Mouse (Mus musculus) liver, postnatal 0 days (tissue): ENCODE results near the gene Aff3.

ENCODE experiments used
- CTCF ChIP-seq: sonication (generic); IDR thresholded peaks from 2 replicates; pipeline ENCODE4 v1.5.1; 2016; ENCODE audit warnings: antibody characterized with exemption, low read depth
- EP300 ChIP-seq: IDR thresholded peaks from 2 replicates; pipeline ENCODE4 v1.6.1; 2016; ENCODE audit warnings: antibody characterized with exemption, low read depth, mild to moderate bottlenecking

DNA sequence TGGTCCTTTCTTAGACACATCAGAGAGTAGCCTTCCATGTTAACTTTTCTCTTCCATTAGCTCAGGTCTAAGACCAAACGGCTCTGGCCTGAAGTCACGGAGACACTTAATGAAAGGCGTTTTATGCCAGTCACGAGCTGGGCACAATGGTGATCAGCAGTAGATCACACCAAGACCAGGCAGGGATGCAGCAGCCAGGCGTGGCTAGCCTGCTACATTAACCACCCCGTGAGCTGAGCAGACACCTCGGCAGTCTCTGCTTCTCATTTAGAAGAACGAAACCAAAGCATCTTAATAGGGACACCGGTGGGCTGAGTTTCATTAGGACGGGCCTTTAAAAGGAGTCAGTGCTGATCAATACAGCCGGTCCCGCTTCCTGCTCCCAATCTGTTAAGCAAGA, 247.6 kb downstream of the Aff3 start:
- TF ChIP-seq CTCF (no peak), EP300 (no peak)
